Mouse (Mus musculus): ENCODE results near the gene Josd2. TPM values are rescaled to one million over a fixed set of nuclear protein-coding genes. Genes with fewer than 3 reads are reported as not detected.

Josd2 gene
- total and polyA plus RNA-seq, 2 experiments: 25.5 to 206 TPM

DNA sequence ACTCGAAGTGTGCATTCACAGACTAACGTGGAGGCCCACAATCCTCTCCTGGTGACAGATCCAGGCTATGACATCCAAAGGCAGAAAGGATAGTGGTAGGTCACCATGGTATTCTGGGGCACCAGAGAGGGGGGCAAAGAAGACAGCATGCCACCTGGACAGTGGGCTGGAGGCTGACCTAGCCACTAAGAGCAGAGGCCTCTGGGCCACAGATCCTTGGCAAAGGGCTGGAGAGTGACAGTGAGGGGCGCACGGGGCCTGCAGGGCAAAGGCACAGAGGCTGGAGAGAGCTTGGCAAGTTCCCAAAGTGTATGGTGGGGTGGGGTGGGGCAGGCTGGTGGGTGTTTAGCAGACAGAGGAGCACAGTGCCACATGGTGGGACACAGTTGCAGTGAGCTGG is 22.5 kb downstream of the Josd2 start:
- Histone ChIP-seq H3K4me3 (ENCODE audit: insufficient read depth, low read depth, low read length) (no peak overlapping the region), H3K27me3 (ENCODE audit: control insufficient read depth, insufficient read depth, low read length) (no peaks in the 10 kb centered on the region), H3K36me3 (ENCODE audit: control insufficient read depth, insufficient read depth, low read length) (no peaks in the 10 kb centered on the region), H3K4me1 (ENCODE audit: control insufficient read depth, insufficient read depth, low read length) (peaks cover 2% of the 10 kb centered on the region), H3K79me2 (ENCODE audit: control insufficient read depth, insufficient read depth, low read length) (peaks cover 3% of the 10 kb centered on the region; the same call in 1 of the 2 replicates), H3K9ac (ENCODE audit: low read depth, low read length) (no peak overlapping the region), H3K27ac (replicated peaks; ENCODE audit: insufficient read depth, low read depth, low read length) (no peak overlapping the region)
- no peak for TF ChIP-seq CTCF (IDR thresholded peaks at IDR 0.05; ENCODE audit: low read depth, low read length)
- no peak for TF ChIP-seq POLR2A (IDR thresholded peaks at IDR 0.05; ENCODE audit: extremely low read depth, insufficient read depth, low read length)
- no peak for DNase-seq (ENCODE audit: extremely low read depth, low read depth, low spot score)
- WGBS: 90% methylated on average over 4 of the region's 4 CpGs

DNA sequence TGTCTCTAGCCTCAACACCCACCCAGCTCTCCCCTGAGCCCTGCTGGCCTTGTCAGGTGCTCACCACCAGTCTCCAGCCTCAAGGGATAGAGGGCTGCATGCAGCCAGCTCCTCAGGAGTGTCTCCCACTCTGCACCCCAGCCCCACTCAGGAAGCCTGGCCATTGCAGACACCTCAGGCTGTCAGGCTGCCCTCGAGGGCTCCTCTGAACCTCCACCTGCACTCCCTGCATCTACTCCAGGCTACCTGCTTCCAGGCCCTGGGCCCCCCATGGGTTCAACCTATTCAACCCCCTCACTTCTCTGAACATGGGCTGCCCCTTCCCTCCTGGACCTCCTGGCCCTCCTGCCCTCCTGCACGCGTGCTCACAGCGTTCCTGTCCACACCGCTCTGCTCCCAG is 23.6 kb downstream of the Josd2 start:
- Histone ChIP-seq H3K79me2 (ENCODE audit: control insufficient read depth, insufficient read depth, low read length) (peaks cover 8% of the 10 kb centered on the region; the same call in 1 of the 2 replicates), H3K9ac (ENCODE audit: low read depth, low read length) (no peak overlapping the region), H3K4me1 (ENCODE audit: control insufficient read depth, insufficient read depth, low read length) (peaks cover 9% of the 10 kb centered on the region), H3K36me3 (ENCODE audit: control insufficient read depth, insufficient read depth, low read length) (no peaks in the 10 kb centered on the region), H3K27me3 (ENCODE audit: control insufficient read depth, insufficient read depth, low read length) (no peaks in the 10 kb centered on the region), H3K4me3 (ENCODE audit: insufficient read depth, low read depth, low read length) (no peak overlapping the region), H3K27ac (replicated peaks; ENCODE audit: insufficient read depth, low read depth, low read length) (no peak overlapping the region)
- WGBS: 94% methylated on average over 5 of the region's 5 CpGs
- TF ChIP-seq POLR2A (IDR thresholded peaks at IDR 0.05; ENCODE audit: extremely low read depth, insufficient read depth, low read length): no peak
- no peak for DNase-seq (ENCODE audit: extremely low read depth, low read depth, low spot score)

DNA sequence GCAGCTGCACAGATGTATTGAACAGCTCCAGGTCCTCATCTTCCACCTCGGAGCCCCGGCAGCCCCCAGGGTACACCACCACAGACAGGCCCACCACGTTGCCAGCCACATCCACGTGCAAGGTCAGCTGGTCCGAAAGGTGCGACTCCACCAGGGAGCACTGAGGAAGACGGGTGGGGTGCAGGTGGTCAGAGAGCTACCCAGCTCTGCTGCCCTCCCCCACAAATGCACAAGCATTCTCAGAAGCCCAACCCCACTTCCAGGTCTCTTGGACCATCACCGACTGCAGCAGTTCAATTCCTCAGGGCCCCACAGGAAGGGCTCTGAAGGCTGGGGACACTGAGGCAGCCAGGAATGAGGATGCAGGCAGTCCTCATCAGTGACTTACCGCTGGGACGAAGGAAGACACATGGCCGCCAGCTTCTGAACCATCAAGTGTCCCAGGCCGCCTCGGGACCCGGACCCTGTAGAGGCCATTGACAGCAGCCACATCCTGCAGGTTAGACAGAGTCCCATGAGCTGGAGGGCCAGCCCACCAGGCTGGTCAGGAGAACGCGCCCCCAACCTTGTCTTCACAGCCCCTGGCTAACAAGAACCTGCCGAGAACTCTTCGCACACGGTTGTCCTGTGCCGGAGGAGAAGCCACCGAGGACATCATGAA is 24.5 kb downstream of the Josd2 start:
- H3K4me1 ChIP-seq (ENCODE audit: control insufficient read depth, insufficient read depth, low read length): peaks cover 12% of the 10 kb centered on the region
- H3K79me2 ChIP-seq (ENCODE audit: control insufficient read depth, insufficient read depth, low read length): peaks cover 8% of the 10 kb centered on the region; the same call in 1 of the 2 replicates
- TF ChIP-seq POLR2A (IDR thresholded peaks at IDR 0.05; ENCODE audit: extremely low read depth, insufficient read depth, low read length) (no peak), CTCF (IDR thresholded peaks at IDR 0.05; ENCODE audit: low read depth, low read length) (no peak)
- no peak for DNase-seq (ENCODE audit: extremely low read depth, low read depth, low spot score)
- H3K9ac ChIP-seq (ENCODE audit: low read depth, low read length): no peak overlapping the region
- H3K27ac ChIP-seq (replicated peaks; ENCODE audit: insufficient read depth, low read depth, low read length): no peak overlapping the region
- H3K27me3 ChIP-seq (ENCODE audit: control insufficient read depth, insufficient read depth, low read length): no peaks in the 10 kb centered on the region
- H3K36me3 ChIP-seq (ENCODE audit: control insufficient read depth, insufficient read depth, low read length): no peaks in the 10 kb centered on the region
- no peak overlapping the region for H3K4me3 ChIP-seq (ENCODE audit: insufficient read depth, low read depth, low read length)
- WGBS: 96% methylated on average over 21 of the region's 21 CpGs

DNA sequence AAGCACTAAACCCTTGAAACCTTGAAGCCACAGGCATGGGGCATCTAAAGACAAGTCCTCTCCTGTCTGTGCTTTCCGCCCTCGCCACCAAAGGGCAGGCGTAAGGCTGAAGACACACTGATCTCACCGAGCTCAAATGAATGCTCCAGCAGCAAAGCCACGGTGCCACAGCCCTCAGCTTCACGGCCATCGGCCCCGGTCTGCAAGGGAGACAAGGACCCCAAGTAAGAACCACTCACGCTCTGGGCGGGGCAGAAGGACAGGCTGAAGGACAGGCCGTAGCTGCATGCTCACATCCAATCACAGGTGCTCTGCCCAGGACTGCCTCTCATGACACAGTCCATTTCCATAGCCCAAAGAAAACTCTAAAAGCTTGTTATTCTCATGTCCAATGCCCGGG is 26.9 kb downstream of the Josd2 start:
- Histone ChIP-seq H3K9ac (ENCODE audit: low read depth, low read length) (no peak overlapping the region), H3K36me3 (ENCODE audit: control insufficient read depth, insufficient read depth, low read length) (no peaks in the 10 kb centered on the region), H3K27me3 (ENCODE audit: control insufficient read depth, insufficient read depth, low read length) (no peaks in the 10 kb centered on the region), H3K27ac (replicated peaks; ENCODE audit: insufficient read depth, low read depth, low read length) (no peak overlapping the region), H3K4me3 (ENCODE audit: insufficient read depth, low read depth, low read length) (no peak overlapping the region), H3K4me1 (ENCODE audit: control insufficient read depth, insufficient read depth, low read length) (peaks cover 25% of the 10 kb centered on the region), H3K79me2 (ENCODE audit: control insufficient read depth, insufficient read depth, low read length) (peaks cover 8% of the 10 kb centered on the region; the same call in 1 of the 2 replicates)
- DNase-seq (ENCODE audit: extremely low read depth, low read depth, low spot score): no peak
- WGBS: 96% methylated on average over 12 of the region's 12 CpGs
- no peak for TF ChIP-seq CTCF (IDR thresholded peaks at IDR 0.05; ENCODE audit: low read depth, low read length)
- no peak for TF ChIP-seq POLR2A (IDR thresholded peaks at IDR 0.05; ENCODE audit: extremely low read depth, insufficient read depth, low read length)

DNA sequence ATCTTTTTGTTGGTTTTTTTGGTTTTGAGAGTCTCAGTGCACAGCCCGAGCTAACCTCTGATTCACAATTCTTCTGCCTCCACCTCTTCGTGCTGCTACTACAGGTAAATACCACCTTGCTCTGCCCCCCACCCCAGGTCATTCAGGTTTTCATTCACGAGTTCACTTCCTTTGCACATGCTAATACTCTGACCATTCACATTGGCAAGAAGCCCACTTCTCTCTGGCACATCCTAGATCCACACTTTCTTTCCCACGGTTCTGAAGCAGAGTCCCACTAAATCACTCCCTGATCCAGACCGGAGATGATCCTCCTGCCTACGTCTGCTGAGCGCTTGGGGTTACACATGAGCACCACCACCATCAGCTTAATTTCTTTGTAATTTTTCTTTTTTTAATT is 27.3 kb downstream of the Josd2 start:
- no peak overlapping the region for H3K4me3 ChIP-seq (ENCODE audit: insufficient read depth, low read depth, low read length)
- no peak overlapping the region for H3K27ac ChIP-seq (replicated peaks; ENCODE audit: insufficient read depth, low read depth, low read length)
- no peak overlapping the region for H3K9ac ChIP-seq (ENCODE audit: low read depth, low read length)
- WGBS: 65% methylated on average over 7 of the region's 7 CpGs
- peaks cover 8% of the 10 kb centered on the region; the same call in 1 of the 2 replicates for H3K79me2 ChIP-seq (ENCODE audit: control insufficient read depth, insufficient read depth, low read length)
- no peak for DNase-seq (ENCODE audit: extremely low read depth, low read depth, low spot score)
- no peaks in the 10 kb centered on the region for H3K27me3 ChIP-seq (ENCODE audit: control insufficient read depth, insufficient read depth, low read length)
- H3K36me3 ChIP-seq (ENCODE audit: control insufficient read depth, insufficient read depth, low read length): no peaks in the 10 kb centered on the region
- H3K4me1 ChIP-seq (ENCODE audit: control insufficient read depth, insufficient read depth, low read length): peaks cover 25% of the 10 kb centered on the region
- TF ChIP-seq POLR2A (IDR thresholded peaks at IDR 0.05; ENCODE audit: extremely low read depth, insufficient read depth, low read length) (no peak), CTCF (IDR thresholded peaks at IDR 0.05; ENCODE audit: low read depth, low read length) (no peak)
